Mouse (Mus musculus) erythroblast, embryonic 14.5 days (primary cell): Measurements from ENCODE around the gene Scn3a.

Experiments
- GATA1 ChIP-seq: IDR thresholded peaks from 2 replicates; pipeline ENCODE4 v1.6.1; 2012; ENCODE audit warnings: low read length, inconsistent platforms, mixed read lengths
- TAL1 ChIP-seq: IDR thresholded peaks from 3 replicates; pipeline ENCODE4 v1.6.1; 2012; ENCODE audit warnings: low read length, inconsistent platforms, mixed read lengths

DNA sequence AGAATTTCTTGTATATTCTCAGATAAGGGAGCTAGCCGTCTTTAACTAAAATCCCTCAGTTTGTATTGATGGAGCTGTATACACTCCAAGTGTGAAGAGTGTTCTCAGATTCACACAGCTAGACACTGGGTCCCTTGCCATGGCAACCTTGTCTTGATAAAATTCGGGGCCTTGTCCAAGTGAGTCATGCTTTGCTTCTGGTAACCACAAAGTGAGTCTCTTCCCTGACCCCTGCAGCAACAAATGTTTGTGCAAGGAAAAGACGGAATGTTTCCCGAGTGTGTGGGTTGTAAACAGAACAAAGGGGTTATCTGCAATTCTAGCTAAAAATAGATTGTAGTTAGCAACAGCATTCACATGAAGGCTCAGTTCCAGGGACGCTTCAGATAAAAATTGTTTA, 125.9 kb downstream of the Scn3a start:
- TF ChIP-seq GATA1 (no peak), TAL1 (no peak)
